Mouse (Mus musculus): ENCODE measurements around the gene Pptc7.

The Pptc7 gene

GRCm38 (mm10) chr5:122284183-122285028 is at the start of gene Pptc7:
TSS of gene Pptc7 (plus strand) at chr5:122284365.
- peak; percentile 93 to 98 for DNase-seq

GRCm38 (mm10) chr5:122235196-122235836 is 48.8 kb upstream of the Pptc7 start:
- no peak for DNase-seq

- DNase-seq: no peak
Observed at GRCm38 (mm10) chr5:122237200-122237599, 47.0 kb upstream of the Pptc7 start.

- DNase-seq: no peak
Observed at GRCm38 (mm10) chr5:122239618-122240017, 44.5 kb upstream of the Pptc7 start.

- DNase-seq: peak; percentile 59 to 76
Observed at GRCm38 (mm10) chr5:122240521-122240920, 43.6 kb upstream of the Pptc7 start.

- DNase-seq: no peak
Observed at GRCm38 (mm10) chr5:122240989-122241388, 43.2 kb upstream of the Pptc7 start.

- no peak for DNase-seq
Observed at GRCm38 (mm10) chr5:122242521-122243123, 41.5 kb upstream of the Pptc7 start.

- DNase-seq: peak; percentile 64 to 76
Observed at GRCm38 (mm10) chr5:122243781-122244523, 40.2 kb upstream of the Pptc7 start.

- peak in 1 of 2 experiments; percentile 50 for DNase-seq
Observed at GRCm38 (mm10) chr5:122245186-122245585, 39.0 kb upstream of the Pptc7 start.

- no peak for DNase-seq
Observed at GRCm38 (mm10) chr5:122246547-122247167, 37.5 kb upstream of the Pptc7 start.

- DNase-seq: no peak
Observed at GRCm38 (mm10) chr5:122247529-122247928, 36.6 kb upstream of the Pptc7 start.

GRCm38 (mm10) chr5:122247934-122248333 is 36.2 kb upstream of the Pptc7 start:
- DNase-seq: no peak

GRCm38 (mm10) chr5:122249281-122249680 is 34.9 kb upstream of the Pptc7 start:
- peak; percentile 66 to 74 for DNase-seq

- DNase-seq: peak; percentile 48 to 52
Observed at GRCm38 (mm10) chr5:122251895-122252606, 32.1 kb upstream of the Pptc7 start.

GRCm38 (mm10) chr5:122258027-122258741 is 26.0 kb upstream of the Pptc7 start:
- DNase-seq: no peak

- DNase-seq: no peak
Observed at GRCm38 (mm10) chr5:122262104-122262503, 22.1 kb upstream of the Pptc7 start.

- DNase-seq: peak; percentile 84 to 95
Observed at GRCm38 (mm10) chr5:122263933-122264905, 19.9 kb upstream of the Pptc7 start, which contains the start of gene Tctn1. TSS of gene Tctn1 (minus strand) at chr5:122264460.

GRCm38 (mm10) chr5:122265187-122265586 is 19.0 kb upstream of the Pptc7 start:
- no peak for DNase-seq

GRCm38 (mm10) chr5:122265942-122266341 is 18.2 kb upstream of the Pptc7 start:
- no peak for DNase-seq

GRCm38 (mm10) chr5:122267136-122267535 is 17.0 kb upstream of the Pptc7 start:
- DNase-seq: no peak
